Mouse (Mus musculus) thymus, adult 2 months (tissue): Measurements from ENCODE around the gene Hemgn. TPM values are rescaled to one million over a fixed set of nuclear protein-coding genes. Genes with fewer than 3 reads are reported as not detected.

Experiments used
- DNase-seq: peaks from one replicate; pipeline ENCODE4 v3.0.0; 2021
- H3K27ac ChIP-seq: fragments of 200-500 bp; 2 replicates; pipeline ENCODE4 v1.5.1; 2012; ENCODE audit warnings: low read length, control low read depth; ENCODE audit not compliant: control insufficient read depth, insufficient read depth
- H3K27me3 ChIP-seq: fragments of 200-500 bp; 2 replicates; pipeline ENCODE4 v1.6.1; 2012; ENCODE audit warnings: mild to moderate bottlenecking, low read length, moderate library complexity, mixed read lengths; ENCODE audit not compliant: control insufficient read depth, insufficient read depth
- H3K36me3 ChIP-seq: fragments of 200-500 bp; 2 replicates; pipeline ENCODE4 v1.6.1; 2012; ENCODE audit warnings: mild to moderate bottlenecking, low read length, moderate library complexity; ENCODE audit not compliant: control insufficient read depth, insufficient read depth
- H3K4me1 ChIP-seq: fragments of 200-500 bp; replicated peaks from 2 replicates; pipeline ENCODE4 v1.6.1; 2012; ENCODE audit warnings: low read length; ENCODE audit not compliant: control insufficient read depth, insufficient read depth
- H3K4me3 ChIP-seq: fragments of 200-500 bp; 2 replicates; pipeline ENCODE4 v1.5.1; 2012; ENCODE audit warnings: mild to moderate bottlenecking, low read length, control low read depth, moderate library complexity; ENCODE audit not compliant: control insufficient read depth, insufficient read depth
- CTCF ChIP-seq: fragments of 200-500 bp; IDR thresholded peaks from 2 replicates; pipeline ENCODE4 v1.5.1; 2012; ENCODE audit warnings: mild to moderate bottlenecking, control low read depth, low read length, moderate library complexity, borderline replicate concordance; ENCODE audit not compliant: control insufficient read depth, poor library complexity, insufficient read depth; ENCODE audit errors: extremely low read depth
- POLR2A ChIP-seq: fragments of 200-500 bp; IDR thresholded peaks from 2 replicates; pipeline ENCODE4 v1.6.1; 2012; ENCODE audit warnings: mild to moderate bottlenecking, low read length, control low read depth, moderate library complexity; ENCODE audit not compliant: control insufficient read depth, poor library complexity, insufficient read depth; ENCODE audit errors: extremely low read depth
- WGBS: fragments of 180-500 bp; shearing (Covaris S2); methylation state at CpG from one replicate; pipeline ENCODE4 v1.1.7; 2018; 5-methylcytosine and 5-hydroxymethylcytosine counted together
- polyA plus RNA-seq: library from polyadenylated mRNA; depleted of rRNA; stranded (reverse); fragments of >200 nt; gene quantifications from 2 replicates; pipeline ENCODE4 v1.2.3, GENCODE M21; 2012

Gene Hemgn
- polyA plus RNA-seq, 1 experiment = 0.93 TPM

GRCm38 (mm10) chr4:46398839-46399238, 14.5 kb downstream of the Hemgn start:
- Histone ChIP-seq H3K4me1 (peaks cover 5% of the 10 kb centered on the region), H3K27ac (no peak overlapping the region), H3K4me3 (no peak overlapping the region), H3K27me3 (no peaks in the 10 kb centered on the region), H3K36me3 (peaks cover 4% of the 10 kb centered on the region; the same call in 1 of the 2 replicates)
- no peak for DNase-seq
- WGBS = 53% methylated on average over 4 of the region's 4 CpGs
- no peak for TF ChIP-seq POLR2A
- TF ChIP-seq CTCF = no peak

DNA sequence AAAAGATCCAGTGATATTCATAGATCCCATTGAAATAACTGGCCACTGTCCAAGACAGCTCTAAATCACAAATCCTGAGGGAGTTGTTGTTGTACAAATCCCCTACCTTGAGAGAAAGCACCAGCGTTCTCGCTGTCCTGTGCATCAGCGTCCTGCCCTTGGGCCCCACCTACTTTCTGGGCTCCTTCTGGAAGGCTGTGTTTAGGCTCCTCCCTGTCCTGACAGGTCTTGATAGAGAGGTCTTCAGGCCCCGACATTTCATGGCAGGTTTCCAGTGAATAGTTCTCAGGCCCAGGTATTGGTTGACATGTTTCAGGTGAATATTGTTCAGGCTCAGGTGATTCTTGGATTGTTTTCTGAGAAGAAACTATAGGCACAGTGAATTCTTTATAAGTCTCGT, 17.6 kb downstream of the Hemgn start:
- H3K4me3 ChIP-seq = no peak overlapping the region
- DNase-seq = no peak
- WGBS = 87% methylated on average over 5 of the region's 5 CpGs
- no peak overlapping the region for H3K27ac ChIP-seq
- no peaks in the 10 kb centered on the region; the same call in 1 of the 2 replicates for H3K4me1 ChIP-seq
- TF ChIP-seq CTCF (no peak), POLR2A (no peak)
- H3K36me3 ChIP-seq = peaks cover 4% of the 10 kb centered on the region; the same call in 1 of the 2 replicates
- no peaks in the 10 kb centered on the region for H3K27me3 ChIP-seq

DNA sequence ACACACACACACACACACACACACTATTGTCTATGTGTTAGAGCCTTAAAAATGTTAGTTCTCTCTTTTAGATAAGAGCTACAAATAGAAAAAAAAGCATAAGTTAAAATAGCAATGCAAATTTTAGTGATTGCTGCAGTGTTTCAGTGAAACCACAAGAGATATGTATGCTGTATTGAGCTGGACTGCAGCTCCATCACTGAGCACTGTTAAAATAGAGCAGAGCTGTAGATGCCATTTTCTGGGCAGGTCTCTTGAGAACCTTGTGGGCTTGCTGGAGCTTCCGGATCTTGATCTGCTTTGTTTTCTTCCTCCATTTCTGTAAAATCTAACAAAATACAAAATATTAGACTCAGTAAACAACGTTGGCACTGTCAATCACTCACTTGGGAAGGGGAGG, 18.9 kb downstream of the Hemgn start:
- no peaks in the 10 kb centered on the region; the same call in 1 of the 2 replicates for H3K4me1 ChIP-seq
- no peak for DNase-seq
- peaks cover 4% of the 10 kb centered on the region; the same call in 1 of the 2 replicates for H3K36me3 ChIP-seq
- no peak overlapping the region for H3K4me3 ChIP-seq
- H3K27me3 ChIP-seq = no peaks in the 10 kb centered on the region
- WGBS = 94% methylated on average over 2 of the region's 2 CpGs
- TF ChIP-seq CTCF (no peak), POLR2A (no peak)
- no peak overlapping the region for H3K27ac ChIP-seq

DNA sequence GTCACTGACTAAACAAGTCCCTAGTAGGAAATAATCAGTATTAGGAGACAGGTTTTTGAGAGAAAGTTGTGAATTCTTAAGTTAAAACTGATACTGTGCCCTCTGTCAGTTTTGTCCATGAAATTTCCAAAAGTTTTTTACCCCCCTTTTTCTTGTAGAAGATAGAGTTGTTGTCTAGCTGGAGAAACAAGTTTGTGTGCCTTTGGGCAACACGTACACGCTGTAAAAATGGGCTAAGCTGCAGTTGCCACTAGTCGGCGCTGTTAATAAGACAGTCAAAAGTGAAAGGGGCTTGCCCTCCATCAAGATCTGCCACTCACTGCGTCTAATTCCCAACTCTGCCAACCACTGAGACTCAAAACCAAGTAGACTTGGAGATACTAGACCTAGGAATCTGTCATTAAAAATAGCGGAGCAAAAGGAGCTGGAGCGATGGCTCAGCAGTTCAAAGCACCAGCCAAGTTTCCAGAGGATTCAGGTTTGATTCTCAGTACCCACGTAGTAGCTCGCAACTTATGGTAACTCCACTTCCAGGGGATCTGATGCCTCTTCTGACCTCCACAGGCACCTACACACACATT, 22.8 kb downstream of the Hemgn start:
- Histone ChIP-seq H3K27ac (no peak overlapping the region), H3K4me3 (no peak overlapping the region), H3K27me3 (no peaks in the 10 kb centered on the region), H3K36me3 (peaks cover 5% of the 10 kb centered on the region; the same call in 1 of the 2 replicates), H3K4me1 (no peaks in the 10 kb centered on the region)
- WGBS = 19% methylated on average over 9 of the region's 9 CpGs
- DNase-seq = peak; percentile 89
- TF ChIP-seq CTCF (no peak), POLR2A (no peak)

GRCm38 (mm10) chr4:46389612-46390341, 23.5 kb downstream of the Hemgn start:
- 1% methylated on average over 24 of the region's 24 CpGs for WGBS
- no peak for DNase-seq
- TF ChIP-seq CTCF (no peak), POLR2A (no peak)

GRCm38 (mm10) chr4:46389013-46389611, 24.2 kb downstream of the Hemgn start, which contains the start of gene Trmo:
Trmo (minus strand) TSS chr4:46389437.
- WGBS = under 1% methylated on average over 56 of the region's 56 CpGs
- Histone ChIP-seq H3K4me1 (no peaks in the 10 kb centered on the region), H3K27ac (peak within 1 kb of the TSS; percentile 75), H3K4me3 (peak within 1 kb of the TSS; percentile 85), H3K36me3 (peaks cover 15% of the 10 kb centered on the region), H3K27me3 (no peaks in the 10 kb centered on the region)
- peak; percentile 97 for TF ChIP-seq POLR2A
- peak; percentile 62; the same call in 1 of the 2 replicates for TF ChIP-seq CTCF
- peak; percentile 94 for DNase-seq

More at GRCm38 (mm10) chr4:46389612-46390341, 23.5 kb downstream of the Hemgn start:
- Histone ChIP-seq H3K27me3 (no peaks in the 10 kb centered on the region), H3K4me3 (peak overlapping the region; percentile 85), H3K36me3 (peaks cover 11% of the 10 kb centered on the region), H3K27ac (peak overlapping the region; percentile 62), H3K4me1 (no peaks in the 10 kb centered on the region)
